Mouse (Mus musculus) spleen, postnatal 0 days (tissue): ENCODE results near the gene Gtf2h5. TPM values are rescaled to one million over a fixed set of nuclear protein-coding genes. Genes with fewer than 3 reads are reported as not detected.

Source experiments
- polyA plus RNA-seq: library from polyadenylated mRNA; unstranded; fragments of >200 nt; fragmentation: Nextera tagmentation; extraction: Ambion mirVana; gene quantifications from 2 replicates; pipeline ENCODE4 v1.2.1, GENCODE M21; 2015

The Gtf2h5 gene
- 112 and 118 TPM in 2 replicates for polyA plus RNA-seq

DNA sequence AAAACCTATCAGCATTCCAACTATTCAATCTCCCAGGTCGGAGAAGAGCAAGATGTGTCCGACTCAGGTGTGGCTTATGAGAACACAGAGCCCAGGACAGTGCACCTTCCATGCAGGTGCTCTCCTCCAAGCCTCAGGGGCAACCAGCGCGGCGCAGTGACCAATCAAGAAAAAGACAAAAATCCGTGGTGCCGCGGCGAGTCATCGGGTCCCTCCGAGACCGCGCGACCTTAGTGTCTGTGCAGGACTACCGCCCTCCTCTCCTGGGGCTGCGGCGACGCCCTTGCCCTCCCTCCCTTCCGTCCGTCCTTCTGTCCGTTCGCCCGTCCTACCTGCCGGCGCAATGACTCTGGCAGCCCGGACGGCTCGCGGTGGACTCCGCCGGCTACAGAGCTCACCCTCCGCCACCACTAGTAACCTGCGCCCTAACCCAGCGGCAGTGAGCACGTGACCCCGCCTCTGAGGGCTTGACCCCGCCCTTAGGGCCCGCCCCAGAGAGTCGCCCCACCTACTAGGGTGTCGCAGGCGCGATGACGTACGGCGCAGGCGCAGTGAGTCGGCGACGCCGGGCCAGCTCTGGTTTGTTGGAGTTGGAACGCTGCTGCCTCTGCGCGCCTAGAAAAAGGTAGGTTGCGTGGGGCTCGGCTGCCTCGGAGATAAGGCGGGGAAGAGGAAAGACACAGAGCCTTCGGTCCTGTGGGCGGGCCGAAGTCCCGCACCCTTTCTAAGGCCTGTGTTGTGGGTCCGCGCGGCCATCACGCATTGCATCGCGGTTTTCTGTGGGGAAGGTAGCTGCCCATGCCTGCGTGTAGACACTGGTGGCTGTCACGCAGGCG lies at the start of gene Gtf2h5, which contains the start of gene Serac1:
TSS of gene Gtf2h5 (plus strand) at position 500 of the 836 bp plus-strand sequence.
TSS of gene Serac1 (minus strand) at position 455 of the 836 bp plus-strand sequence.

DNA sequence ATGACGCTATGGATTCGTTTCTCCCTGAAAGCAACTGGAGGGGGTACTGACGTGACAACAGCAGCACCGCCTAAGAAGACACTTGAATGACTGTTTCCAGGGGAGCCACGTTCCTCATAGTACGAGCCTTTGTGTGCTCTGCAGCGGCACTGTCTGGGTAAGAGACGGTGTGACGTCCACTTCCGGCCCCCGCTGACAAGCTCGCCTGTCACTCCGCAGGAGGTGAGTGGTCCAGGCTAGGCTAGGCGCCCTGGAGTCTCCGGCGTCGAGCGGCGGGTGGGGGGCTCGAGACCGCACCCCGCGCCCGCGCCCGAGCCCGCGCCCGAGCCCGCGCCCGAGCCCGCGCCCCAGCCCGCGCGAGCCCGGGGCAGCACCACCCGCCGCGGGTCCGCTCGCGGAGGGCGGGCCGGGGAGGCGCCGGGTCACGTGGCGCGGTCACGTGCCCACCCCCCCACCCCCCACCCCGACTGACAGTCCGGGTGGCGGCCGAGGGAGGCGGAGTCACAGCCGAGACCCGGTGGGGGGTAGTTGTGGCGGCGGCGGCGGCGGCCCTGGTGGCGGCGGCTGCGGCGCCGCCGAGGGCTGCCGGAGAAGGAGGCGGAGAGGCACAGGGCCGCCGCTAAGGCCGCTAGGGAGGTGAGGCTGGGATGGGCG lies 26.9 kb downstream of the Gtf2h5 start, which contains the start of gene Tulp4:
TSS of gene Tulp4 (plus strand) at position 77 of the 654 bp plus-strand sequence.

Other genes with a start within 250 kb of the Gtf2h5 start
- 11.1 and 14.2 TPM in 2 replicates for gene Snx9, start 238.5 kb upstream of the Gtf2h5 start, polyA plus RNA-seq
- gene Synj2, start 138.5 kb upstream of the Gtf2h5 start, polyA plus RNA-seq = 1.2 TPM in 2 replicates
- 1.1 and 1.7 TPM in 2 replicates for gene Serac1, start within 50 bp of the Gtf2h5 start, polyA plus RNA-seq
- 40.5 and 47.9 TPM in 2 replicates for gene Tulp4, start 26.7 kb downstream of the Gtf2h5 start, polyA plus RNA-seq
- 5.7 and 6.9 TPM in 2 replicates for gene Tmem181a, start 177.1 kb downstream of the Gtf2h5 start, polyA plus RNA-seq
- gene Dynlt1a, start 237.7 kb downstream of the Gtf2h5 start, polyA plus RNA-seq = 8.2 and 8.4 TPM in 2 replicates